Mouse (Mus musculus) kidney, embryonic 16.5 days (tissue): ENCODE data around the gene Lpcat4. TPM values are rescaled to one million over a fixed set of nuclear protein-coding genes. Genes with fewer than 3 reads are reported as not detected.

Source experiments
- ATAC-seq: fragments of 200-750 bp; cut with Nextera tagmentation; 2 replicates; pipeline ENCODE4 v1.8.0; 2017; ENCODE audit warnings: moderate TSS enrichment; ENCODE audit not compliant: low FRiP score, low TSS enrichment
- H3K27ac ChIP-seq: fragments of 300-500 bp; sonication (generic); 2 replicates; pipeline ENCODE4 v1.5.1; 2014; ENCODE audit warnings: low read length
- H3K27me3 ChIP-seq: fragments of 300-500 bp; sonication (generic); 2 replicates; pipeline ENCODE4 v1.6.1; 2014; ENCODE audit warnings: low read length, control low read depth, mixed read lengths; ENCODE audit not compliant: insufficient read depth
- H3K36me3 ChIP-seq: fragments of 300-500 bp; sonication (generic); 2 replicates; pipeline ENCODE4 v1.6.1; 2014; ENCODE audit warnings: low read length, control low read depth, mixed read lengths; ENCODE audit not compliant: insufficient read depth
- H3K4me1 ChIP-seq: fragments of 300-500 bp; sonication (generic); 2 replicates; pipeline ENCODE4 v1.6.1; 2014; ENCODE audit warnings: low read length, control low read depth, mixed read lengths; ENCODE audit not compliant: insufficient read depth
- H3K4me2 ChIP-seq: fragments of 300-500 bp; sonication (generic); replicated peaks from 2 replicates; pipeline ENCODE4 v1.6.1; 2014; ENCODE audit warnings: low read depth, low read length
- H3K4me3 ChIP-seq: fragments of 300-500 bp; sonication (generic); 2 replicates; pipeline ENCODE4 v1.5.1; 2014; ENCODE audit warnings: mild to moderate bottlenecking, low read length
- H3K9ac ChIP-seq: fragments of 300-500 bp; sonication (generic); replicated peaks from 2 replicates; pipeline ENCODE4 v1.6.1; 2014; ENCODE audit warnings: low read length
- H3K9me3 ChIP-seq: fragments of 300-500 bp; sonication (generic); 2 replicates; pipeline ENCODE4 v1.6.1; 2016; ENCODE audit warnings: low read length, control low read depth
- WGBS: fragments of 180-500 bp; shearing (Covaris S2); extraction: QIAGEN DNeasy Blood & Tissue Kit; methylation state at CpG from one replicate; pipeline ENCODE4 v1.1.7; 2014; 5-methylcytosine and 5-hydroxymethylcytosine counted together
- polyA plus RNA-seq: library from polyadenylated mRNA; unstranded; fragments of >200 nt; fragmentation: Nextera tagmentation; extraction: Ambion mirVana; gene quantifications from 2 replicates; pipeline ENCODE4 v1.2.1, GENCODE M21; 2015

The Lpcat4 gene
- polyA plus RNA-seq, 1 experiment from 2014 or later: 28.0 TPM

GRCm38 (mm10) chr2:112289507-112289906 is 50.2 kb downstream of the Lpcat4 start:
- Histone ChIP-seq H3K27ac (no peak overlapping the region), H3K9me3 (no peaks in the 10 kb centered on the region), H3K4me3 (no peak overlapping the region), H3K9ac (no peak overlapping the region), H3K4me2 (no peak overlapping the region), H3K27me3 (no peaks in the 10 kb centered on the region), H3K4me1 (no peaks in the 10 kb centered on the region), H3K36me3 (no peaks in the 10 kb centered on the region)
- 89% methylated on average over 3 of the region's 3 CpGs for WGBS
- no peak for ATAC-seq

- Histone ChIP-seq H3K36me3 (no peaks in the 10 kb centered on the region), H3K4me2 (no peak overlapping the region), H3K9ac (no peak overlapping the region), H3K27me3 (no peaks in the 10 kb centered on the region), H3K27ac (no peak overlapping the region), H3K9me3 (no peaks in the 10 kb centered on the region), H3K4me3 (no peak overlapping the region), H3K4me1 (no peaks in the 10 kb centered on the region)
- ATAC-seq: no peak
- WGBS: 85% methylated on average over 2 of the region's 2 CpGs
These were observed 53.6 kb downstream of the Lpcat4 start for GRCm38 (mm10) chr2:112292823-112293222.

GRCm38 (mm10) chr2:112296211-112296610 is 56.9 kb downstream of the Lpcat4 start:
- Histone ChIP-seq H3K9ac (no peak overlapping the region), H3K4me3 (no peak overlapping the region), H3K4me2 (no peak overlapping the region), H3K27me3 (no peaks in the 10 kb centered on the region), H3K27ac (no peak overlapping the region), H3K4me1 (no peaks in the 10 kb centered on the region), H3K36me3 (no peaks in the 10 kb centered on the region), H3K9me3 (no peaks in the 10 kb centered on the region)
- WGBS: 82% methylated on average over 3 of the region's 3 CpGs
- no peak for ATAC-seq

Other genes with a start within 250 kb of the Lpcat4 start
- not detected in 2 replicates for gene Olfr1309, start 249.2 kb upstream of the Lpcat4 start, polyA plus RNA-seq
- not detected in 2 replicates for gene Olfr1310, start 226.8 kb upstream of the Lpcat4 start, polyA plus RNA-seq
- not detected in 2 replicates for gene Olfr1311, start 215.1 kb upstream of the Lpcat4 start, polyA plus RNA-seq
- gene Olfr1312, start 189.2 kb upstream of the Lpcat4 start, polyA plus RNA-seq: not detected in 2 replicates
- gene Olfr1313, start 161.6 kb upstream of the Lpcat4 start, polyA plus RNA-seq: not detected in 2 replicates
- not detected in 2 replicates for gene Olfr1314, start 142.7 kb upstream of the Lpcat4 start, polyA plus RNA-seq
- not detected in 2 replicates for gene Olfr1315-ps1, start 124.0 kb upstream of the Lpcat4 start, polyA plus RNA-seq
- not detected in 2 replicates for gene Olfr1316, start 104.5 kb upstream of the Lpcat4 start, polyA plus RNA-seq
- gene Olfr1317, start 99.1 kb upstream of the Lpcat4 start, polyA plus RNA-seq: not detected in 2 replicates
- not detected in 2 replicates for gene Olfr1318, start 85.3 kb upstream of the Lpcat4 start, polyA plus RNA-seq
- gene Nutm1, start 19.8 kb downstream of the Lpcat4 start, polyA plus RNA-seq: 0.04 and 0.05 TPM in 2 replicates
- 225 and 243 TPM in 2 replicates for gene Nop10, start 22.5 kb downstream of the Lpcat4 start, polyA plus RNA-seq
- gene Slc12a6, start 26.4 kb downstream of the Lpcat4 start, polyA plus RNA-seq: 9.4 and 12.3 TPM in 2 replicates
- not detected in 2 replicates for gene Gm21985, start 26.8 kb downstream of the Lpcat4 start, polyA plus RNA-seq
- 129 and 139 TPM in 2 replicates for gene Emc4, start 128.6 kb downstream of the Lpcat4 start, polyA plus RNA-seq
- gene Katnbl1, start 139.7 kb downstream of the Lpcat4 start, polyA plus RNA-seq: 37.0 and 42.6 TPM in 2 replicates
- 20.0 and 21.3 TPM in 2 replicates for gene Emc7, start 215.5 kb downstream of the Lpcat4 start, polyA plus RNA-seq
- 0.10 TPM in 2 replicates for gene Chrm5, start 241.3 kb downstream of the Lpcat4 start, polyA plus RNA-seq